Mouse (Mus musculus): ENCODE measurements around the gene Ache. TPM values are rescaled to one million over a fixed set of nuclear protein-coding genes. Genes with fewer than 3 reads are reported as not detected.

Ache gene
- polyA plus RNA-seq, 1 experiment = 217 TPM

GRCm38 (mm10) chr5:137314193-137315083, 27.1 kb downstream of the Ache start, which contains the start of gene Trip6:
TSS of gene Trip6 (minus strand) at chr5:137314404.
- H3K4me1 ChIP-seq (ENCODE audit: control insufficient read depth, insufficient read depth, low read length) = peaks cover 1% of the 10 kb centered on the region; the same call in 1 of the 2 replicates
- no peak within 1 kb of the TSS; the same call in 1 of the 2 replicates for H3K27ac ChIP-seq (ENCODE audit: control insufficient read depth, insufficient read depth, low read depth, low read length, poor library complexity)
- TF ChIP-seq POLR2A (IDR thresholded peaks at IDR 0.05; ENCODE audit: borderline replicate concordance, control insufficient read depth, low read depth, low read length) = no peak
- no peak for TF ChIP-seq CTCF (IDR thresholded peaks at IDR 0.05; ENCODE audit: control insufficient read depth, insufficient read depth, low read length)
- WGBS = 46% methylated on average over 30 of the region's 30 CpGs
- H3K4me3 ChIP-seq (replicated peaks; ENCODE audit: control insufficient read depth, low read depth, low read length) = peak within 1 kb of the TSS; percentile 1

GRCm38 (mm10) chr5:137315084-137315903, 28.0 kb downstream of the Ache start:
- WGBS = 53% methylated on average over 30 of the region's 30 CpGs
- Histone ChIP-seq H3K4me1 (ENCODE audit: control insufficient read depth, insufficient read depth, low read length) (peaks cover 2% of the 10 kb centered on the region), H3K27ac (ENCODE audit: control insufficient read depth, insufficient read depth, low read depth, low read length, poor library complexity) (no peak overlapping the region), H3K4me3 (replicated peaks; ENCODE audit: control insufficient read depth, low read depth, low read length) (no peak overlapping the region)
- no peak for TF ChIP-seq POLR2A (IDR thresholded peaks at IDR 0.05; ENCODE audit: borderline replicate concordance, control insufficient read depth, low read depth, low read length)
- peak; percentile 55; the same call in 1 of the 2 replicates for TF ChIP-seq CTCF (IDR thresholded peaks at IDR 0.05; ENCODE audit: control insufficient read depth, insufficient read depth, low read length)

- Histone ChIP-seq H3K27ac (ENCODE audit: control insufficient read depth, insufficient read depth, low read depth, low read length, poor library complexity) (no peak overlapping the region), H3K4me3 (replicated peaks; ENCODE audit: control insufficient read depth, low read depth, low read length) (no peak overlapping the region), H3K4me1 (ENCODE audit: control insufficient read depth, insufficient read depth, low read length) (peaks cover 3% of the 10 kb centered on the region)
- TF ChIP-seq POLR2A (IDR thresholded peaks at IDR 0.05; ENCODE audit: borderline replicate concordance, control insufficient read depth, low read depth, low read length) = no peak
- no peak for TF ChIP-seq CTCF (IDR thresholded peaks at IDR 0.05; ENCODE audit: control insufficient read depth, insufficient read depth, low read length)
- WGBS = 66% methylated on average over 8 of the region's 8 CpGs
Measured at GRCm38 (mm10) chr5:137317361-137317760, 30.0 kb downstream of the Ache start.

GRCm38 (mm10) chr5:137318570-137318969, 31.3 kb downstream of the Ache start:
- Histone ChIP-seq H3K4me1 (ENCODE audit: control insufficient read depth, insufficient read depth, low read length) (peaks cover 3% of the 10 kb centered on the region), H3K27ac (ENCODE audit: control insufficient read depth, insufficient read depth, low read depth, low read length, poor library complexity) (no peak overlapping the region), H3K4me3 (replicated peaks; ENCODE audit: control insufficient read depth, low read depth, low read length) (no peak overlapping the region)
- no peak for TF ChIP-seq POLR2A (IDR thresholded peaks at IDR 0.05; ENCODE audit: borderline replicate concordance, control insufficient read depth, low read depth, low read length)
- no peak for TF ChIP-seq CTCF (IDR thresholded peaks at IDR 0.05; ENCODE audit: control insufficient read depth, insufficient read depth, low read length)
- whole genome bisulfite sequencing = 76% methylated on average over 1 of the region's 1 CpGs

GRCm38 (mm10) chr5:137320996-137321395, 33.7 kb downstream of the Ache start:
- WGBS = 79% methylated on average over 3 of the region's 3 CpGs
- TF ChIP-seq POLR2A (IDR thresholded peaks at IDR 0.05; ENCODE audit: borderline replicate concordance, control insufficient read depth, low read depth, low read length) = no peak
- no peak for TF ChIP-seq CTCF (IDR thresholded peaks at IDR 0.05; ENCODE audit: control insufficient read depth, insufficient read depth, low read length)
- H3K4me1 ChIP-seq (ENCODE audit: control insufficient read depth, insufficient read depth, low read length) = peaks cover 3% of the 10 kb centered on the region
- no peak overlapping the region for H3K4me3 ChIP-seq (replicated peaks; ENCODE audit: control insufficient read depth, low read depth, low read length)
- no peak overlapping the region for H3K27ac ChIP-seq (ENCODE audit: control insufficient read depth, insufficient read depth, low read depth, low read length, poor library complexity)

- TF ChIP-seq POLR2A (IDR thresholded peaks at IDR 0.05; ENCODE audit: borderline replicate concordance, control insufficient read depth, low read depth, low read length) (no peak), CTCF (IDR thresholded peaks at IDR 0.05; ENCODE audit: control insufficient read depth, insufficient read depth, low read length) (no peak)
- Histone ChIP-seq H3K4me3 (replicated peaks; ENCODE audit: control insufficient read depth, low read depth, low read length) (no peak overlapping the region), H3K4me1 (ENCODE audit: control insufficient read depth, insufficient read depth, low read length) (no peaks in the 10 kb centered on the region; the same call in 1 of the 2 replicates), H3K27ac (ENCODE audit: control insufficient read depth, insufficient read depth, low read depth, low read length, poor library complexity) (no peak overlapping the region)
- 66% methylated on average over 7 of the region's 7 CpGs for WGBS
Measured at GRCm38 (mm10) chr5:137330910-137331309, 43.6 kb downstream of the Ache start.

GRCm38 (mm10) chr5:137332857-137333511, 45.7 kb downstream of the Ache start:
- whole genome bisulfite sequencing = 3% methylated on average over 15 of the region's 15 CpGs
- TF ChIP-seq CTCF (IDR thresholded peaks at IDR 0.05; ENCODE audit: control insufficient read depth, insufficient read depth, low read length) = no peak
- TF ChIP-seq POLR2A (IDR thresholded peaks at IDR 0.05; ENCODE audit: borderline replicate concordance, control insufficient read depth, low read depth, low read length) = no peak
- peak overlapping the region; percentile 12; the same call in 1 of the 2 replicates for H3K27ac ChIP-seq (ENCODE audit: control insufficient read depth, insufficient read depth, low read depth, low read length, poor library complexity)

More at GRCm38 (mm10) chr5:137332857-137333511, 45.7 kb downstream of the Ache start:
- H3K4me1 ChIP-seq (ENCODE audit: control insufficient read depth, insufficient read depth, low read length) = no peaks in the 10 kb centered on the region; the same call in 1 of the 2 replicates
- H3K4me3 ChIP-seq (replicated peaks; ENCODE audit: control insufficient read depth, low read depth, low read length) = peak overlapping the region; percentile 82
